Mouse (Mus musculus): ENCODE measurements around the gene Trmt61a. TPM values are rescaled to one million over a fixed set of nuclear protein-coding genes. Genes with fewer than 3 reads are reported as not detected.
A peak's percentile ranks its signal among the peaks of the same experiment; 100 is the strongest.

Gene Trmt61a
- total RNA-seq, 2 experiments from 2014 or later = 8.6 to 11.2 TPM

GRCm38 (mm10) chr12:111725338-111726121 lies 47.6 kb downstream of the Trmt61a start:
- no peak for ATAC-seq (replicated peaks; ENCODE audit: poor library complexity)

DNA sequence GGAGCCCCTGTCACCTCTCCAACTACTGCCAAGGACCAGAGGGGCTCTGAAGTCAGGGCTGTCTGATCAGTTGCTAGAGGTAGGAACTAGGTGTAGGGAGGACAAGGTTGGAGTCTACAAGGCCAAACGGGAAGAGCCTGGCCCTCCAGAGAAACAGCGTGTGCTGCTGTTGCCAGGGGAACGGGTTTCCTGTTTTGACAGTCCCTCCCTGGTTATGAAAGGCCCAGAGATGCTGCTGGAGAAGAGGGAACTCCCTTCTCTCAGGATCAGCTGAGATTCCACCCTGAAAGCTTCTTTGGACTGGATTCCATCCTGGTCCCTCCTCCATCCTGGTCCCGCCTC lies 48.2 kb downstream of the Trmt61a start:
- ATAC-seq (replicated peaks; ENCODE audit: poor library complexity) = peak; percentile 82

DNA sequence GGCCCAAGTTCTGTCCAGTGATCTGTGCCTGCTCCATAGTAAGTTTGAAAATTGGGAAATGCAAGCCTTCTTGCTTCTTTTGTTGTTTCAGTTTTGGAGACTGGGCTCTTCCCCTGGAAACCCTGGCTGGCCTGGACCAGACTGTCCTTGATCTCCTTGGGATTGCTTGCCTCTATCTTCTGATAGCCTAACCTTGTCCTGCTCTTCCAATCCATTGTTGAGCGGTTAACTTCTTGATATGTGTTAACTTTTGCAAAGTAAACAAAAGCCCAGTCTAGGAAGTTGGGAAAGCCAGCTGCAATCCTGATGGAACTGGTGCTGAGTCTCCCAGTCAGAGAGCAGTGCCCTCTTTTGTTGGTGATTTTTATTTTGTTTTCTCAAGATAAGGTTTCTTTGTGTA lies 50.1 kb downstream of the Trmt61a start:
- ATAC-seq (replicated peaks; ENCODE audit: poor library complexity) = no peak

GRCm38 (mm10) chr12:111731822-111732807 lies 54.2 kb downstream of the Trmt61a start:
- peak; percentile 100 for ATAC-seq (replicated peaks; ENCODE audit: poor library complexity)

DNA sequence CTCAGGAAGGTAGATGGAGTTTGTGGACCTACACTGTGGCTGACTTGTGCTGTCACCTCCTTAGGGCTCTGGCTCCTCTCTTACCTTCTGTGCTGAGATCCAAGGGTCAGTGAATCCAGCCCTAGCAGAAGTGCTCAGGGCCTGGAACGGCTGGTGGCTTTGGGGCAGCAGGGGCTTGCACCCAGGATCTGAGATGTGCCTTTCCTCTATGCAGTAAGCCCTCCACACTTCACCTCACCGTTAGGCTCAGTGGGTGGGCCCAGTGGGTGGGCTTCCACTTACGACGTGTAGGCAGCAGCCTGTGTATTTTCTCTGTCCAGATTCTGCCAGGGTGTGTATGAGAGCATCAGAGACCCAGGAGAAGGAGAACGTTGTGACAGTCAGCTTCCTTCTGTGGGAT lies 55.0 kb downstream of the Trmt61a start:
- ATAC-seq (replicated peaks; ENCODE audit: poor library complexity) = 0 out of 2 replicates have a peak, but pooled peaks have one; percentile 2

Other genes with a start within 250 kb of the Trmt61a start
- 18.3 and 20.9 TPM in 2 replicates for gene Tnfaip2, start 235.6 kb upstream of the Trmt61a start, total RNA-seq (2015)
- 31.1 and 67.8 TPM in 2 replicates for gene Tnfaip2, start 235.6 kb upstream of the Trmt61a start, total RNA-seq (2017)
- not detected in 2 replicates for gene Gm266, start 192.3 kb upstream of the Trmt61a start, total RNA-seq (2015)
- not detected in 2 replicates for gene Gm266, start 192.3 kb upstream of the Trmt61a start, total RNA-seq (2017)
- gene Eif5, start 140.1 kb upstream of the Trmt61a start, total RNA-seq (2015) = 349 and 403 TPM in 2 replicates
- gene Eif5, start 140.1 kb upstream of the Trmt61a start, total RNA-seq (2017) = 221 and 322 TPM in 2 replicates
- 60.2 and 88.1 TPM in 2 replicates for gene Mark3, start 103.6 kb upstream of the Trmt61a start, total RNA-seq (2015)
- 63.5 and 73.1 TPM in 2 replicates for gene Mark3, start 103.6 kb upstream of the Trmt61a start, total RNA-seq (2017)
- 0.85 and 1.8 TPM in 2 replicates for gene Ckb, start 5.8 kb upstream of the Trmt61a start, total RNA-seq (2015)
- 2.0 and 4.1 TPM in 2 replicates for gene Ckb, start 5.8 kb upstream of the Trmt61a start, total RNA-seq (2017)
- 23.6 and 25.8 TPM in 2 replicates for gene Bag5, start 35.2 kb downstream of the Trmt61a start, total RNA-seq (2015)
- gene Bag5, start 35.2 kb downstream of the Trmt61a start, total RNA-seq (2017) = 29.2 and 46.3 TPM in 2 replicates
- gene Apopt1, start 35.2 kb downstream of the Trmt61a start, total RNA-seq (2015) = 67.5 and 72.1 TPM in 2 replicates
- gene Apopt1, start 35.2 kb downstream of the Trmt61a start, total RNA-seq (2017) = 54.7 and 55.7 TPM in 2 replicates
- 20.8 and 24.1 TPM in 2 replicates for gene Klc1, start 80.7 kb downstream of the Trmt61a start, total RNA-seq (2015)
- gene Klc1, start 80.7 kb downstream of the Trmt61a start, total RNA-seq (2017) = 37.9 and 76.1 TPM in 2 replicates
- 8.8 and 14.8 TPM in 2 replicates for gene Xrcc3, start 135.8 kb downstream of the Trmt61a start, total RNA-seq (2015)
- 8.2 and 15.1 TPM in 2 replicates for gene Xrcc3, start 135.8 kb downstream of the Trmt61a start, total RNA-seq (2017)
- 7.5 and 8.7 TPM in 2 replicates for gene Zfyve21, start 136.1 kb downstream of the Trmt61a start, total RNA-seq (2015)
- gene Zfyve21, start 136.1 kb downstream of the Trmt61a start, total RNA-seq (2017) = 7.5 and 9.6 TPM in 2 replicates
- 5.4 and 9.3 TPM in 2 replicates for gene Ppp1r13b, start 230.0 kb downstream of the Trmt61a start, total RNA-seq (2015)
- gene Ppp1r13b, start 230.0 kb downstream of the Trmt61a start, total RNA-seq (2017) = 3.7 and 7.5 TPM in 2 replicates